Mouse (Mus musculus) thymus, postnatal 4 days (tissue): ENCODE data around the gene Dpp9.
"Not testable (repeated sequence)": the region's sequence is repeated elsewhere in the genome, so short reads cannot be mapped to it uniquely, and the experiment has no call there.

ENCODE experiments used
- DNase-seq: peaks from one replicate; pipeline ENCODE4 v3.0.0; 2021

Dpp9 gene

GRCm38 (mm10) chr17:56218377-56219191 lies at the start of gene Dpp9:
Gene Dpp9 (minus strand): TSS chr17:56218905.
- DNase-seq: peak; percentile 89

DNA sequence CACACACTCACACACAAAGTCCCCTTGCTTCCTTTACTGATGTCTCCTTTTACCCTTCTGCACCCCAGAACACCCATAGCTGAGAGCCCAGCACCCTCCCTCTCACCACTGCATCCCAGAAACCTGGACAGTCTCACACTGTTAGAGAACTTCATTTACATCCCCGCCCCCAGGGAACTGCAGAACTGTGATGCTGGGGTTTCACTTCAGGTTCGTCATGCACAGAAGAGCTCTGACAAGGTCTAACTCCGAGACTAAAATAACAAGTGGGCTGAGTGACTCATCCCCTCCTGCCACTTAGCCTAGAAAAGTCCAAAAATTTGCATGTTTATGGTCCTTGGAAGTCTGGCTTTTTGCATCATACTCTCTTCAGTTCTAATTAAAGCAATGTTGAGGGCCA lies 47.6 kb upstream of the Dpp9 start:
- DNase-seq: no peak

DNA sequence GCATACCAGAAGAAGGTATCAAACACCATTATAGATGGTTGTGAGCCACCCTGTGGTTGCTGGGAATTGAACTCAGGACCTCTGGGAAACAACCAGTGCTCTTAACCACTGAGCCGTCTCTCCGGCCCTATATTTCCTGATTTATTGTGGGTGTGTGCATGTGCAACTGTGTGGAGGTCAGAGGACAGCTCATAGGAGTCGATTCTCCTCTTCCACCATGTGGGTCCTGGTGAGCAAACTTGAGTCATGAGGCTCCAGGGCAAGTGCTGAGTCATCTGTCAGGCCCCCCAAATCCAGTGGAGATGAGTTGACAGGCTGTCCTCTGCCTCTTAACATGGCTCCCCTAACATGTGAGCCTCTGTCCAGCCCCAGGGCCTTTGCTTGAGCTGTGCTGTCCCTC lies 47.2 kb upstream of the Dpp9 start:
- no peak for DNase-seq

GRCm38 (mm10) chr17:56265011-56265410 lies 46.3 kb upstream of the Dpp9 start:
- DNase-seq: no peak

- DNase-seq: peak; percentile 88
Measured at GRCm38 (mm10) chr17:56264020-56264419, 45.3 kb upstream of the Dpp9 start.

- DNase-seq: no peak
Measured at GRCm38 (mm10) chr17:56262645-56263094, 44.0 kb upstream of the Dpp9 start.

- no peak for DNase-seq
Measured at GRCm38 (mm10) chr17:56261166-56261565, 42.5 kb upstream of the Dpp9 start.

GRCm38 (mm10) chr17:56259301-56260037 lies 40.8 kb upstream of the Dpp9 start:
- DNase-seq: no peak

DNA sequence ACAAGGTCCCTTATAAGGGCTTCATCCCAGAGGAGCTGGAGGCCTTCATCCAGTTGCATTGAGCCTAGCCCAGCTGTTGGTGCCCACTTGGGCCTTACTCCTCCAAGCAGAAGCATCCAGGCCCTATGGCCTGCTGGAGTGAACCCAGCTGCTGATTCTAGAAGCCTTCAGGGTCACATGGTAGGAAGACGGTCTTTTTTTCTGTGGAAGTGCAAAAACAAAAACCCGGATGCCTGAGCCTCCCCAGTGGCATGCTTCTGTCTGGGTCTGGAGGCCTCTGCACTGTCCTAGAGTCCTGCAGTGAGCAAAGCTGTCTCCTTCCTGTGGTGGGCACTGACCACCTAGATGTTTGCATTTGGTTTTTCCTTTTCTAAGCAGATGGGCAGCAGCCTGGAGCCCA lies 40.1 kb upstream of the Dpp9 start:
- not testable (repeated sequence) for DNase-seq

DNA sequence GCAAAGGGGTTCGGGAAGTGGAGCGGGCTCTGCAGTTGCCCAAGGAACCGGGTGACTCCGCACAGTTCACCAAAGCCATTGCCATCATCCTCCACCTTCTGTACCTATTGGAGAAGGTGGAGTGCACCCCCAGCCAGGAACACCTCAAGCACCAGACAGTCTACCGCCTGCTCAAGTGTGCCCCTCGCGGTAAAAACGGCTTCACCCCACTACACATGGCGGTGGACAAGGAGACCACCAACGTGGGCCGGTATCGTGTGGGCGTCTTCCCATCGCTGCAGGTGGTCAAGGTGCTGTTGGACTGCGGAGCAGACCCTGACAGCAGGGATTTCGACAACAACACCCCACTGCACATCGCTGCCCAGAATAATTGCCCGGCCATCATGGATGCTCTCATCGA lies 39.6 kb upstream of the Dpp9 start:
- DNase-seq: not testable (repeated sequence)

DNA sequence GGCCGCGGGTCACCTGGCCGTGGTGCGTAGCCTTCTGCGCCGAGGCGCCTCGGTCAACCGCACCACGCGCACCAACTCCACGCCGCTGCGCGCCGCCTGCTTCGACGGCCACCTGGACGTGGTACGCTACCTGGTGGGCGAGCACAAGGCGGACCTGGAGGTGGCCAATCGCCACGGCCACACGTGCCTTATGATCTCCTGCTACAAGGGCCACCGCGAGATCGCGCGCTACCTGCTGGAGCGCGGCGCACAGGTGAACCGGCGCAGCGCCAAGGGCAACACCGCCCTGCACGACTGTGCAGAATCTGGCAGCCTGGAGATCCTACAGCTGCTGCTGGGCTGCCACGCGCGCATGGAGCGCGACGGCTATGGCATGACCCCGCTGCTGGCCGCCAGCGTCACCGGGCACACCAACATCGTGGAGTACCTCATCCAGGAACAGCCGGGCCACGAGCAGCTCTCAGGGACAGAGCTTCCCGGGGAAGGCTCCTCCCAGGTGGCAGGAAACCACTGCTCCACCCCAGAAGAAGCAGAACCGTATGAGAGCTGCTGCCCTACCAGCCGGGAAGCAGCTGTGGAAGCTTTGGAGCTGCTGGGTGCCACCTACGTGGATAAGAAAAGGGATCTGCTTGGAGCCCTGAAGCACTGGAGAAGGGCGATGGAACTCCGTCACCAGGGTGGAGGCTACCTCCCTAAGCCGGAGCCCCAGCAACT lies 38.6 kb upstream of the Dpp9 start:
- peak; percentile 44 for DNase-seq

GRCm38 (mm10) chr17:56256239-56256881 lies 37.7 kb upstream of the Dpp9 start, which contains the start of gene Fem1a:
Gene Fem1a (plus strand): TSS chr17:56256810.
- peak; percentile 87 for DNase-seq

GRCm38 (mm10) chr17:56255863-56256238 lies 37.1 kb upstream of the Dpp9 start:
- peak; percentile 100 for DNase-seq

GRCm38 (mm10) chr17:56255429-56255828 lies 36.7 kb upstream of the Dpp9 start:
- peak; percentile 69 for DNase-seq

DNA sequence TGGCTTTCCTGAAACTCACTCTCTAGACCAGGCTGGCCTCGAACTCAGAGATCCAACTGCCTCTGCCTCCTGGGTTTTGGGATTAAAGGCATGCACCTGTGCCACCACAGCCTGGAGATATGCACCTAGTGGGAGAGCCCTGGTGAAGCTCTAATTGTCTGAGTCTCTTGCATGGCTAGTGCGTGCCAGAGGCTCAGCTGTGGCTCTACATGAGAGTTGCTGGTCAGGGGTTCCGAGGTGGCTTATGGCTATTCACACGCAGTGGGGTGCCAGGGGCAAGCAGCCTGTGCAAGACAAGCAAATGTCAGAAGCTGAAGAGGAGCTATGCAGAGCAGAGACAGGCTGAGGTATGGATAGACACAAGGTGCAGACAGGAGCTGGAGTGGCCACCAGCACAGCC lies 36.0 kb upstream of the Dpp9 start:
- DNase-seq: no peak

- DNase-seq: peak; percentile 83
Measured at GRCm38 (mm10) chr17:56251136-56251829, 32.6 kb upstream of the Dpp9 start.

DNA sequence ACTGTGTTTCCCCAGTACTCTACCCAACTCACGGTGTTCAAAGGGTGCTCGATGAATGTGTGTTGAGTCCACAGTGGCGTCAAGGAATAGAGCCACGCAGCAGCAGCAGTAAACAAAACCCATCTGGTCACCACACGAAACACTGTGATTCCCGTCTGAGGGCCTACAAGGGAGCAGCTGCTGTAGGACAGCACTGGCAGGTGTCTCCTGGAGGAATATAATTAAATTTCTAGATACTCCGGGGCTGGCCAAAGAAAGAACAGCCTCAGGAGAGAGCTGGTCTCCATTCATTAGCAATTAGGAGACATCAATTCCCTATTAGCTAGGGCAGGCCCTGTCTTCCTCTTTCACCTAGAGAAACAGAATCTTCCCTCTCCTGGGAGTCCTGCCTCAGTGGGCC lies 26.9 kb upstream of the Dpp9 start:
- DNase-seq: no peak

DNA sequence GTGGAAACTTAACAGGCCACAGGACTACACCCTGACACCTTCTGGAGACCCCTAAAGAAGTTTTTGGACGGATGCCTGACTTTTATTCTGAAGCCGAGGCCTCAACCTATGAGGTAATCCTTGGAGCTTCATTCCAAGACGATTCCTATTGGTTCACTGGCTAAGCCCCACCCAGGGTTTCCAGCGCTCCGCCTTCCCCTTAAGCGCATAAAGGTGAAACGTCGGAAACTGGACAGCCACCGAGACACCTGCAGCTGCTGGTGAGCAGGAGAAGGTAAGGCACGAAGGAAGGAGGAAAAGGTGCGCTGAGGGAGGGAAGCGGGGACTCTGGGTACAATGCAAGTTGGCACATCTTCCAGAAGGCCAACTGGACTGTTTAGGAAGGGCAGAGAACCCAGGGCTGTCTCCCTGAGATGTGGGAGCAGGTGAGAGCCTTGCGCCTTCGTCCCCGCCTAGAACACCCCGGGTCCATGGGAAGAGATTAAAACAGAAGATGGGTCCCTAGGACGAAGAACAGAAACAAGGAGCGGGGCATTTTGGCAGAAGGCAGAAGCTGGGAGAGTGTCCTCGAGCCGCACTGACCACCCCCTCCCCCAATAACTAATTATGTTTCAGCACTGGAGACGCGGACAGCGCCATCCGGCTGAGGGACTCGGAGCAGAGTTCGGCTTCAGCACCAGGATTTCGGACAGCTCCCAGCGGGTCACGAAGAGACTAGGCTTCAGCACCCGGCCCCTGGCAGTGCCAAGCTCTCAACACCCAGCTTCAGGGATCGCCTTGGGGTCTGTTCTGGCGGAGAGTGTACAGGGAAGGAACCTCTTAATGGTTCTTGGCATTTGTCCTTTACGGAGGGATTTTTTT lies 23.1 kb upstream of the Dpp9 start:
- DNase-seq: peak; percentile 98

DNA sequence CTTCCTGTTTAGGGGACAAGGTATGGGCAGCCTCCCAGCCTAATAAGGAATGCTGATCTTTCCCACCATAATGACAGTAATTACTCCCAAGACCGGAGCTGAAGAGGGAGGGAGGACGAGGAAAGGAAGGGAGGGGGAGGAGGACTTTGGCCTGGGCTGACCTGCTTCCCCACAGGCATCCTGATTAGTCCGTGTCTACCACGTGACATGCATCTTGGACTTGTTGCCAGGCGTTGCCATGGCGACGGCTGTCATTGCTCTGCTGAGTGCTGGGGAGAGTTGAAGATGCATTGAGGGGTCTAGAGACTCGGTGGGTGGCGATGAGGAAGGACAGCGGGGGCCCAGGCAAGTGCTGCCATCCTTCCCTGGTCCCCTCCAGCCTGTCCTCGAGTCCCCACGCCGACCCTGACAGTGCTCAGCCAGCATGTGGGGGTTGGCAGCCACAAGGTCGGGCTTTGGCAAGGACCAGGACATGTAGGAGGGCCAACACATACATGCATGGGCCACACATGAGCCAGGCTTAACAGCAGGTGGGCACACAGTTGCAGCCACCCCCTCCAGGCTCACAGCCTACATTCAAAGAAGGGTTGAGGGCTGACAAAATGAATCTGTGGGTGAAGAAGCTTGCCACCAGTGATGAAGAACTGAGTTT lies 15.2 kb upstream of the Dpp9 start:
- no peak for DNase-seq

DNA sequence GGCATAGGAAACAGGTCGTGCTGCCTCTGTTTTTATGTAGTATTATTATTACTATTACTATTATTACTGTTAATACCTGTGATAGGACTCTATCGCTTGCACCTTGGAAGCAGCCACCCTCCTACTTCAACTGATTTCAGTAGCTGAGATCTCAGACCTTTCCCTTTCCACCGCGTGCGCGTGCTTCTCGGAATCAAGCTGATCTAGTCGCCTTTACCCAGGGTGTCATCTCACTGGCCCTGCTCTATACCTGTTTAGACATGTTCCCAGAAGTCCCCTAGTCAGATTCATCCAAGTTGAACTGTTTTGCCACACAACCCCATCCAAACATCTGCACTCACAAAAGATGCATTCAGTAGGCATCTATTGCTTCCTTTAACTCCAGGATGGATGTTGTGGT lies 14.7 kb upstream of the Dpp9 start:
- no peak for DNase-seq

DNA sequence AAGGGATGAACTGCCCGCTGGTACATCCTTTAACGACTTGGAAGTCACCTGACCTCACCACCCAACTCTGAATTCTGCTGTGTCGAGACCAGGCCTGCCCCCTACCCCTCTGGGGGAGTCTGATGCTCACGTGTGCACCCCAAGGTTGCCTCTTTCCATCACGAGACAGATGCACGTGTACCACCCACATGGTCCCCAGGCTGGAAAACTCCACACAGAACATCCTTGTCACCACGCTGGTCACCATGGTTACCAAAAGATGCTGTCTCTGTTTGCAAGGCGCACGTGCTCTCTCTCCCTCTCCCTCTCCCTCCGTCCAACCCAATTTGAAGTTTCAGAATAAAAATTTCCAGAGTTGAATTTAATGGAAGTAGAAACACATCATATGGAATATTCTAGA lies 11.2 kb upstream of the Dpp9 start:
- no peak for DNase-seq
